Mouse (Mus musculus): ENCODE results near the gene Cbx3. TPM values are rescaled to one million over a fixed set of nuclear protein-coding genes. Genes with fewer than 3 reads are reported as not detected.

The Cbx3 gene
- total RNA-seq, 2 experiments from 2014 or later = 40.1 to 41.7 TPM

GRCm38 (mm10) chr6:51524321-51524931 is 54.3 kb downstream of the Cbx3 start:
- no peak for DNase-seq

GRCm38 (mm10) chr6:51525001-51525400 is 54.8 kb downstream of the Cbx3 start:
- DNase-seq = no peak

- DNase-seq = no peak
Observed at GRCm38 (mm10) chr6:51529457-51529856, 59.3 kb downstream of the Cbx3 start.

Other genes starting within 250 kb of the Cbx3 start
- gene Nfe2l3, start 37.7 kb upstream of the Cbx3 start, total RNA-seq (2021) = not detected
- gene Hnrnpa2b1, start 466 bp upstream of the Cbx3 start, total RNA-seq (2021) = 100 to 1,000 TPM; 301 to 314 TPM
- 1 to 10 TPM; 3.8 TPM for gene Snx10, start 53.5 kb downstream of the Cbx3 start, total RNA-seq (2021)